Mouse (Mus musculus) activated CD4-positive, CD25-positive, alpha-beta regulatory T cell, adult 4 months (primary cell): ENCODE data around the gene Pbxip1. TPM values are rescaled to one million over a fixed set of nuclear protein-coding genes. Genes with fewer than 3 reads are reported as not detected.

Source experiments
- ATAC-seq: one replicate; pipeline ENCODE4 v1.8.0; 2017
- polyA plus RNA-seq, 2 experiments: library from polyadenylated mRNA; unstranded; fragments of 100-300 nt; shearing (Covaris generic); gene quantifications; one replicate each; pipeline ENCODE4 v1.2.1; 2017

Pbxip1 gene
- polyA plus RNA-seq, 2 experiments from 2014 or later, result 35.6 to 47.3 TPM

DNA sequence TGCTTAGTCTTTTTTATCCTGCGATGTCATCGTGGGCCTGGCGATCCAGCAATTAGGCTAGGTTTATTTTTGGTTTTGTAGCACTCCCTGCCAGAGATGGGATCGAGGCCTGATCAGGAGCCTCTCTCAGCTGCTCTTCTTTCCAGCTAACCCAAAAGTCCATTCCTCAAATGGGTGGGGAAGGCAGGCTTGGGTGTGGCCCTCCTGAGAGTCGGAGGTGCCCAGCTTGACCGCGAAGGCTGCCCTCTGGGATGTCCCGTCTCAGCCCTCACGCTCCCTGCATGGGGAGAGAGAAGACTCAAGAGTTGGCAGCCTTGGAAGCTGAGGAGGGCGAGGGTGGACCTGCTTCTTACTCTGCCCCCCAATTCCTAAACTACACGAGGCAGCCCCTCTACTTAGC is 2.0 kb upstream of the Pbxip1 start:
- no peak for ATAC-seq

DNA sequence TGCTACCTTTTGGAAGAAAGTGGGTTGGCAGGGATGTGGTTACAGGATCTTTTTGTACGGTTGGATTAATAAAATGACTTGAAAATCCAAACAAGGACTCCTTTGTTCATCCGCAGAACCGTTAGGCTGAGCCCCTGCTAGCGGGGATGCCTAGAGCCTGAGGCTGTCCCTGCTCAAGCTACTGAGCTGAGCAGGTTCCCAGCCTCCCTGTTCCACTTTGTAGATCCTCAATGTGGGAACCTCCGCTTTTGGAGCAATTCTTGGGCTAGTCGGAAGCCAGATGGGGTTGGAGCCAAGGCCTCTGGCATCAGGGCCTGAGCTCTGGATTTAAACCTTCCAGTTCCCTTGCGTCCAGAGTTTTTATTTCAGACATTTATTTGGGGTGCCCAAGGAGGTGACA is 1.5 kb upstream of the Pbxip1 start:
- ATAC-seq, result no peak

DNA sequence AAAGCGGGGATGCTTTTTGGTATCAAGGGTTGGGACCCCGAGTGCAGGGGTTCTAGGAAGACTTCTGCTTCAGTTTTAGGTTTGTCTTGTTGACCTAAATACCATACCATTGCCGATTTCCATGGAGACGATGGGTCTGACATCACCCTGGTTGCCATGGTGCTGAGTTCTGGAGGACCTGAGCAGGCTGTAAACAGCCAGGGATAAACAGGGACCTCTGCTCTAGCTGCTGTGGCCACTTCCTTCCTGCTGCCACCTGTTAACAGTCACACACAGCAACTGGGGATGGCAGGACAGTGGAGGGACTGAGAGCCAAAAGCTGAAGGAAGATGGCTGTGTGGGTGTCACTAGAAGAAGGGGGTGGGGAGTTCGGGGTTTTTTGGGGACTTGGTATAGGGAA is 763 bp downstream of the Pbxip1 start:
- ATAC-seq, result peak; percentile 78

DNA sequence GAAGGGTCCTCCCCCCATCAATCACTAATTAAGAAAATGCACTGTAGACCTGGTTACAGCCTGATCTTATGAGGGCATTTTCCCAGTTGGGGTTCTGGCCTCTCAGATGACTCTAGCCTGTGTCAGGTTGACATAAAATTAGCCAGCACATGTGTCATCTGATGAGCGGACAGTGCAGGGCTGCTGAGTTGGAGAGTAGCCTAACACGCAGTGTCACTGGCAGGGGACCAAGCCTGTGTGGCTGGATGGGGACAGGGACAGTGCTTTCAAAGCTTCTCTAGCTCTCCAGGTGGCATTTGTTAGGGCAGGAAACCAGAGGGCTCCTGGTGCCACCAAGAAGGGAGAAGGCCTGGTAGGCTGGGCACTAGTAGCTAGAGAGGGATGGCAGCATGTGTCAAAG is 4.2 kb downstream of the Pbxip1 start:
- ATAC-seq, result no peak

DNA sequence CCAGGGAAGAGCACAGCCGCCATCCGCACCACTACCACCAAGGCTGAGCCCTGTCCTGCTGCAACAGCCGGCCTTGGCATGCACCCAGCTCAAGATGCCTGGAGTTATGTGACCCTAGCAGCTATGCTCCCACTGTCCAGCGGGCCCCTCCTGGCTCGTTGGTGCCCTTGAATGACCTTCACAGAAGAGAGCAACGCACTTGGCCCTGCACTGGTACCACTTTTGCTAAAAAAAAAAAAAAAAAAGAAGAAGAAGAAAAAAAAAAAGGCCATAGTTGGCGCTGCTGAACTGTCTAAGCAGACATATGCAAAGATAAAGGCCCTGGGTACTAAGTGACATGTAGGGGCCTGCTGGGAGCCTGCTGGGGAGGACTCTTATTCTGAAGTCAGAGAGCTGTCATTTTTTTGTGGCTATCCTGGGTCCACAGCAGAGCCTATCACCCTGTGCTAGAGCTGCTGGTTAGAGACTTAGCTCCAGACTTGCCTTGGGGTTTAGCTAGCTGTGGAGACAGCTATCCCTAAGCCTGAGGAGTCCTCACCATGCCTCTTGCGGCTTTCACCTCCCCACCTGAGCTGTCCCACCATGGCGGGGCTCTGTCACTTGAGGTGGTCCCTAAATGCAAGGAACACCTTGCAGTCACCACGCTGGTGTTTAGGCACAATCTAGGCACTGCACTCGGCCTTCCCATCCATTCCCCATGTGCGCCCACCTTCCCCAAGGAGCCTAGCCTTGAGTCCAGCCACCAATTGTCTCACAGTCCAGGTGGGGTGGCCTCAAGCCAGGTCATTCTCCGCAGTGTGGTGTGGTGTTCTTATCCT is 12.4 kb downstream of the Pbxip1 start:
- no peak for ATAC-seq

DNA sequence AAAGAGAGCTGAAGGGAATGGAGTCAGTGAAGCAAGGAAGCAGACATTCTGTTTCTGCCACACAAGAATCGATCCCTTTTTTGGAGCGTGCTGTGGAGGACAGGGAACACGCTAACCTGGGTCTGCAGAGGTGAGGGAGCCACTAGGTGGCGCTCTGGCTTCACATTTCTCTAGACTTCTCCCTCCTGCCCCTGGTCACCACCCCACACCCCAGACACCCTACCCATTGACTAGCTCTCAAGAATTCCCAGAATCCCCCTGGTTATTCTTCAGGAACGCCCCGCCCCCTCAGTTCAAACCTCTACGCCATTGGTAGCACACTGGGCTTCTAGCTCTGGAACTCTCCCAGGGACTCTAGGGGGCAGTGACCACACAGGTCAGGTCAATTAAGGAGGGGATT is 13.0 kb downstream of the Pbxip1 start:
- peak; percentile 36 for ATAC-seq

DNA sequence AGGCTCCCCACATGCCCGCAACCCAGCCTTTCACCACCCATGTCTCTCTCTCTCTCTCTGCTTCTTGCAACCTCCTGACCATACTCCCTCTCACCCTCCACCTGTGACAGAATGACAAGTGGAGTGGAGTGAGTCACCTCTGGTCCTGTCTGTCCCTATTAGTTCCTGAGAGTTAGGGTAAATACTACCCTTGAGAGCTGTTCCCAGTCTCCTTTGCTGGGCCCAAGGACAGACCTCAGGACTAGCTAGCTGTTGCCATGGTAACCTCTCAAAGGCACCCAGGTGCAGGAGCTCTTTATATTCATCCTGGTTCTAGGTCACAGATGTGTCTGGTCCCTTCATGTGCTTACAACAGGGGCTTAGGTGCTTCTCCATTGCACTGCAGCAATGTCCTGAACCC is 15.4 kb downstream of the Pbxip1 start:
- ATAC-seq, result no peak

DNA sequence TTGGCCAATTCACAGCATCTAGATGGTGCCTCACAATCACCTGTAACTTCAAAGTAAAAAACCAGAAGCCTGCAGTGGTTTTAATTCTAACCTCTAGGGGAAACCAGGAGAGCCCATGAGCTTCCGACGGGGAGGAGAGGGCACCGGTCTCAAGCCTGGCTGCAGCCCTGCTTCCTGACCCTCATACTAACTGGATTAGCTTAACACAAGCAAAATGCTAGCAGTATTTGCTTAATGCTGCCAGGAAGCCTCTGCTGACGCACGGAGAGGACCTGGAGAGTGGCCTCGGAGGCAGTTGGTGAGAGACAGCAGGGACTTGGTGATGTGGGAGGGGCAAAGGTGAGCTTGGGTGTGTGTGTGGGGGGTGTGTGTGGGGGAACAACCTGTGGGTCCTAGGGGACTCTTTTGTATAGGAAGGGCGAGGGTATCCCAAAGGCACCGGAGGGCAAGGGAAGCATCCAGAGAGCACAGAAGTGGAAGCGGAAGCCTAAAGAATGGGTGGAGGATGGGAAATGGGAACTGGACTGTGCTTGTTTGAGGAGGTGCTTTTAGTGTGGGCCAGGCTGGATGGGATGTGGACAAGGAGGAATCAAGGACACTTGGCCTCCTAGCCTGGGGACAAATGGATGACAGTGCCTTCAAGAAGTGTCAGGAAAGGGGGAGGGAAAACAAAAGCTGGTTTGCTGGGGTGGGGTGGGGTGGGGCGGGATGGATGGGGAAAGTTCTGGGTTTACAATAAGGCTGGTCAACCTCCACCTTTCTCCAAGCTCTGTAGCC is 18.1 kb downstream of the Pbxip1 start, which contains the start of gene Pmvk:
TSS of gene Pmvk (plus strand) at position 141 of the 777 bp plus-strand sequence.
- no peak for ATAC-seq

DNA sequence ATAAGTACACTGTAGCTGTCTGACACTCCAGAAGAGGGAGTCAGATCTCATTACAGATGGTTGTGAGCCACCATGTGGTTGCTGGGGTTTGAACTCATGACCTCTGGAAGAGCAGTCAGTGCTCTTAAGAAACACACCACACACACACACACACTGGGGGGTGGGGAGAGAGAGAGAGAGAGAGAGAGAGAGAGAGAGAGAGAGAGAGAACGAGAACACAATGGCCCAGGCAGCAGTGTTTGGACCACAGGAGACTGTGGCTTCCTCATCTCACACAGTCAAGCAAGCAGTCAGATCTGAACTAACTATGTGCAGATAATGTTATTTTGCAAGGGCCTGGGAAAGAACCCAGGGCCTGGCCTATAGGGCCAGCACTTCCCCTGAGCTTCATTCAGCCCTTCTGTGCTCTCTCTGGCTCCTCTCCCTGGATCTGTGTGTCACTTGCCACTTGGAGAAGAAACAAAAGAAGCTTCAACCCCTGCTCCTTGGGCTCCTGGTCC is 19.3 kb downstream of the Pbxip1 start:
- ATAC-seq, result no peak

DNA sequence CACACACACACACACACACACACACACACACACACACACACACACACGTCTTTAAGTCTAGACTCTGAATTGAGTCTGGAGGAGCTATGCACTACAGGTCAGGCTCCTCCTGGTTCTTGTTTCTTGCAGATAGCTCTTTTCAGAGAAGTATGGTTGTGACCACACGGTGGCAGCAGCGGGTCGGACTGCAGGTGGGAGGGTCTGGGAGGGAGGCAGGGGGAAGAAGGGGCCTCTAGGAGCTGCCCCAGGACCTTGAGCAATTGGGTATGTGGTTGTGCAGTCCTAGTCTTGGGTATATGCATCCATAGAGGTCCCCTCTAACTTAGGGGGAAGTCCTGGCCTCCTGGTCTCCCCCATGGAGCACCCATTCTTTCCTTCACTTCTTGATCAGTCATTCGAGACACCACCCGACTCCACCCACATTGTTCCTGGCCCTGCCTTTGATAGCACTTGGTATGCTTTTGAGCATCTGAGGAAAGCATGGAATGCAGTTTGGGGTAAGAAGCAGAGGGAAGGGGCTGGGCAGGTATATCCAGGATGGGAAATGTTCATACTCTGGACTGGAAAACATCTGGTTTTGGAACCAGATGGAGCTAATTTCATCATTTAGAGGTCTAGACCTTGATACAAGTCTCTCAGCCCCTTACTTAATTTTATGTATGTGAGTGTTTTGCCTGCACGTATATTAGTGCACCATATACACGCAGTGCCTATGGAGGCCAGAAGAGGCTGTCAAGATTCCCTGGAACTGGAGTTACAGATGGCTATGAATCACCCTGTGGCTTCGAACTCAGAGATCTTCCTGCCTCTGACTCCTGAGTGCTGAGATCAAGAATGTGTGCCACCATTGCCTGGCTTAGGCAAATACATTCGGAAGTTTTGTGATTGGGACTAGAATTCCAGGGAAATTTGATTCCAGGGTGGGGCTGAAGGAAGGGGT is 20.5 kb downstream of the Pbxip1 start:
- ATAC-seq, result no peak

DNA sequence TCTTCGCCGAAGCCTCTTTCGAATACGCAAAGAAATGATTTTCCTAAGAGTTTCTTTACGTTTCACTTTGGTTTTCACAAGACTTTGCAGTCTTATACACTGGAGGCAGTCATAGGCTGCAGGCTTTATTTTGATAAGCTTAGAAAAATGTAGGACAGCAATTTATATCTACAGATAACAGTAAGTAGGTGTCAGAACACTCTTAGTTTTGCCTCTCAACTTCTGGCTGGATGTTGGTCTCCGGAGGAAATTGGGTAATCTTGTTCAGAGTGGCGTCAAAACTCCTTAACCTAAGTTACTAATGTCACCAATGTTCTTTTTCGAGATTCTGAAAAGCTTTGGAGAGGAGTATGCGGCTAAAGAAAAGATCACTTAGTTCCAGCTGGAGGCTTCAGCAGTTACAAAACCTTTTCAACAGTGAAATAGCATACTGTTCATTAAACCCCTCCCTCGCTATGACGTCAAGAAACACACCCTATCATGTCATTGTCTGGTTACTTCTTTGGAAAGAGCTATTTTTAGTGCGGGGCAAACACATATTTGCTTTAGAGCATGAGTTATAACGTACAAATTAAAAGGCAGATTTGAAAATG is 22.0 kb downstream of the Pbxip1 start:
- peak; percentile 62 for ATAC-seq

DNA sequence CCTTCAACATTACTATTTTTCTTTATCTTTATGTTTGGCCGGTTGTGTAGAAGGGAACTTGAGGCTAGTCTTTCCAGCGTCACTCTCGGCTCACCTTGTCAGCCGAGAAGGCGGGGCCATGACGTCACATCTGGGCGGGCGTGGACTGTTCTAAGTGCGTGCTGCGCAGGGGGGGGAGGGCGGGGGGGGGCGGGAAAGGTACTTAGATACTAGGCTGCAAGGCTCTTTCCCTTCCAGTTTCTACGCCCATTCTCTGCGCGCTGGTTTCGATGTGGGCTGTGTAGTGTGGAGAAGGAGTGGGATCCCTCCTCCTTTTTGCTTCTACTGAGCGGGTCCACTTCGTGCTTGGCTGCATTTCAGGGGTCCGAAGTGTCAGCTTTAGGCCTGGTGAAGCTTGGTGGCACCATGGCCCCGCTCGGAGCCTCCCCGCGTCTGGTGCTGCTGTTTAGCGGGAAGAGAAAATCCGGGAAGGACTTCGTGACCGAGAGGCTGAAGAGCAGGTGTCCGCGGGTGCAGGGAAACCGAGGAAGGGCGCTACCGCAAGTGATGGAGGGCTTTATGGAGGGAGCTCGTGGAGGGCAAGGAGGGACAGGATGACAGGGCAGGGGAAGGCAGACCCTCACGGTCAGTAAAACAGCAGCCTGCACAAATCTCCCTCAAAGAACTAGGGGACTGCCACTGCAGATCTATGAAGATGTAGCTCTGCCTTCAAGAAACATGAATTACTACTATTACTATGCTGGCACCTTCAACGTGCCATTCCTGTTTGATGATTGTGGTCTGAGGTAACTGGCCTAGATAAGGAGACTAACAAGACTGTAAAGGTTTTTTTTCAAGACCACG is 22.7 kb downstream of the Pbxip1 start:
- peak; percentile 74 for ATAC-seq

DNA sequence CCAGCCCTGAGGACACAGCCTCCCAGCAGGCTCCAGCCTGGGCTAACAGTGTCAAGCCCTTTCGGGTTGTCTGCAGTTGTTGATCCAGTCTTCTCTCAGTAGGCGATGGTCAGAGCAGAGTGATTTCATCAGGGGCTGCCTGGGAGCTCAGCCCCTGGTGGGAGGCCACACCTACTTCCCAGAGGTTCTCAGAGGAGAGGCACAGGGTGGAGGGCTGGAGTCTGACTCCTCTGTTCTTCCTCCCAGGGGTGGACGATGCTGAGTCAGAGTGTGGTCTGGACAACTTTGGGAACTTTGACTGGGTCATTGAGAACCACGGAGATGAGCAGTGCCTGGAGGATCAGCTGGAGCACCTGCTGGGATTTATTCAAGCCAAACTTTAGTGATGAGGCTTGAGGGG is 31.8 kb downstream of the Pbxip1 start:
- no peak for ATAC-seq

DNA sequence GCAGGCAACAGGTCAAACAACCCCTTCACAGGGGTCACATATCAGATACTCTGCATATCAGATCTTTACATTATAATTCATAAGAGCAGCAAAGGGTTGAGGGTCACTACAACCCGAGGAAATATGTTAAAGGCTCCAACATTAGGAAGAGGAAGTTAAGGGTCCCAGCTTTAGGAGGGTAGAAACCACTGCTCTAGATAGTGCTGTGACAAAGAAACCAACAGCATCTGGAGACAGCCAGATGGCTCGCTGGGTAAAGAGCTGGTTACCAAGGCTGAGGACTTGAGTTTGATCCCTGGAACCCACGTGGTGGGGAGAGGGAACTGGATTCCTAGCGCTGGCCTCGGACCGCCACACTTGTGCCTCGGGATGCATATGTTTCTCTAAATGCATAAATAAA is 35.8 kb downstream of the Pbxip1 start:
- no peak for ATAC-seq

DNA sequence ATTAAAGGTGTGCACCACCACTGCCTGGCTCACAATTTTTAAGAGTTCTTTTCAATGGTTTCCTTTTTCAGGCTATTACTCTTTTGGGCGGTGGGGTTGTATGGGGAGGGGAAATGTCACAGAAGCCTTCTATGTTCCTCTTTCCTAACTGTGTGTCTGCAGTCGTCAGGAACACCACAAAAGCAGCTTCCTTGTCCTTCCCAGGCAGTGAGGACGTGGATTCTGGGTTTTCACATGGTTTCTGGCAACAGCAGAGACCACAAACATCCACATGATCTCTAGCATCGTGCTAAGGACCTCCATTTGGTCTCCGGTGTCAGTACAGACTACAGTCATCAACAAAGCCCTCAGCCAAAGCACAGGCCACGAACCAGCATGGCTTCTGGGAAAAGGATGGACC is 37.3 kb downstream of the Pbxip1 start:
- no peak for ATAC-seq

DNA sequence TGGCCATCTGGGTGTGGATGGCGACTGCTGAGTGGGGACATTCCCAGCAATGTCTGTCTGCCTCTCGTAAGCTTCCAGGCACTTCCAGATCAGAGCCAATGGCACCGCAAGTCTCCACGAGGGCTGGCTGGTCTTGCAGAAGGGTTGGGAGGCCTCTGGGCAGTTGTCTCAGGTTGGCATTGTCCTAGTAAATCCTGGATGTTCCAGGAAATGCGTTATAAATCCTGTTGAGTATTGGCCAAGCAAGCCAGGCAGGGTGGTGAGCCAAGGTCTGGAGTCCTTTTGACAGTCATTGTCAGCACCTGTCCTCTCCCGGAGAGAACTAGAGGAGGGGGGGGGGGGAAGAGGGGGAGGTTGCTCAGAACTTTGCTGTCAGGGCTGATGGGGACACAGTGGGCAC is 42.5 kb downstream of the Pbxip1 start:
- no peak for ATAC-seq

DNA sequence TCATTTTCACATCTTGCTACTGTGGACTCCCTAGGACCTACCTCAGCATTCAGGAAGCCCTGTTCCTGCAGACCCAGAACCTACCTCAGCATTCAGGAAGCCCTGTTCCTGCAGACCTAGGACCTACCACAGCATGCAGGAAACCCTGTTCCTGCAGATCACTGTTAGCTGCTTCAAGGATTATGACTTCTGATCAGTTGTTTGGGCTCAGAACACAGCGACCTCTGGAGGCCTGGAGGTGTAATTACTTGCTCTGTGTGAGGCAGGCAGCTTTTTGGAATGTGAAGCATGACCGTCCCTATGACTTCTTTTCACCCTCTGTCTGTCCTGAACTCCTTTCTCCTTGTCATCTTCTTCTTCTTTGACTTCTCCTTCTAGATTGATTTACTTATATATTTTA is 45.0 kb downstream of the Pbxip1 start:
- no peak for ATAC-seq

DNA sequence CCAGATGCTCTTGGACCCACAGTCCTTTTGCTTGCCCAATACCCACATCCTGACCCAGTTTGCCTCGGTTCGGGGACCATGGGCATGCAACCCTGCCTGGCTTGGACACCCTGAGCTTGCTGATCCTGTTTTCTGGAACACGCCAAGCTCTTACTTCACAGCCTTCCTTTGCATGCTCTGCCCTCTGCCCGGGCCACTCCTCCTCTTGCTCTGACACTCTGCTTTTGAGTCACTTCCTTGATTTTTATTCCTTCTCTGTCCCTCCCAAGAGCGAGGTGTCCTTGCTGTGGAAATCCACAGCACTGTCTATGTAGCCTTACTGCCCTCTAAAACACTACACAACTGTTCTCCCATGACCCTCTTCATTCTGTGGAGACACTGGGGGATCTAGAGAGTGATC is 45.7 kb downstream of the Pbxip1 start:
- ATAC-seq, result no peak

DNA sequence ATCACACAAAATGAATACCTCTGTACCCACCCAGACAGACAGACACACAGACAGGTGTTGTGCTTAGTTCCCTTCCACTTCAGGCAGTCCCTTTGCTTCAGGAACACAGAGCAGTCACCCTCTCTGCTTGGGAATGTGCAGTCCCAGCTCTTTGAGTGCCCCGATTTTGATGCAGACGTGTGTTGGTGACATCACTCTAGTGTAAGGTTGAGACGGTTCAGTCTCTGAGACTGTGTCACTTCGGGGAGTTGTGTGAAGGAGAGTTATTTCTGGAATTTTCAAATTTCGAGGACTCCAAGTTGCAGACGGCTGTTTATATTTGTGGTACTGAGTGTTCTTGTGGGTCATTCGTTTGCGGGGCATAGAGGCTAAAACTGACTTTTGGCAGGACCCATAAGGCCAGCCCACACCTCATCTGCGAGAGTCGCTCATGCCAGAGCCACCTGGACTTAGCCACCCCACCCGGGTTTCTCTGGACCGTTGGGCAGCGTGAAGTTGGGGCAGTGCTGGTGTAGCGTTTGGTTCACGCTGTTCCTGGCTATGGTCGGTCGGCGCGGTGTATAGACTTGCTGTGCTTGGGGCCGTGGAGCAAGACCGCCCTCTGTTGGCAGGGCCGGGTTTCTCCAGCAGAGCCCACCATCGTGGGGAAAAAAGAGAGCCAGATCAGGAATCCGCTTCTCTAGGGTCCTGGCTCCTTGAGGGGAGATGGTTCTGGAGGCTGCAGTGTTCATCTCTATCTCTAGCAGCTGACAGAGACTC is 48.4 kb downstream of the Pbxip1 start:
- peak; percentile 75 for ATAC-seq

DNA sequence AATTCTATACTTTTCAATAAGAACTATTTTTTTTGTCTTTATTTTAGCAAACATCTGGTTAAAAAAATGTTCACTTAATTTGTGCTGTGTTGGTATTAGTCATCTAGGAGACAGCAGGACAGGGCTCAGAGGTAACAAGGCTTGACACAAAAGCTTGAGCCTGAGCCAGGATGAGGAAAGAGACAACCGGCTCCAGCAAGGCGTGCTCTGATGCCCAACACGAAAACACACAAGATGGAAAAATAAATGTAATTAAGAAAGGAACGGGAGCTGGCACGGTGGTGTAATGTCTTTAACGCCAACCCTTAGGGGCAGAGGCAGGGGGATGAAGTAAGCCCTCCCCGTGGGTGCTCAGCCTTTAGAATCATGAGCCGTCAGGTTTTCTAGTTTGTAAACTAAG is 49.6 kb downstream of the Pbxip1 start:
- ATAC-seq, result no peak
